Mouse (Mus musculus) MEL (cell line): ENCODE measurements at regions not wholly inside any gene's neighbourhood (a gene's known extent, or its start where the extent isn't known, plus 50 kb on each side); places are given as distances from the start of the nearest gene placed in this dataset.

Experiments used
- CHD1 ChIP-seq: IDR thresholded peaks from 2 replicates; pipeline ENCODE4 v1.6.1; 2012; ENCODE audit warnings: low read depth, mild to moderate bottlenecking, inconsistent platforms, low read length, improper control_type of control experiment
- E2F4 ChIP-seq: IDR thresholded peaks from 2 replicates; pipeline ENCODE4 v1.6.1; 2011; ENCODE audit warnings: low read depth, low read length, improper control_type of control experiment, borderline replicate concordance
- NRF1 ChIP-seq: IDR thresholded peaks from 2 replicates; pipeline ENCODE4 v1.6.1; 2014; ENCODE audit warnings: low read depth, mild to moderate bottlenecking, inconsistent platforms, low read length, improper control_type of control experiment, moderate library complexity; ENCODE audit not compliant: poor library complexity, insufficient read depth, severe bottlenecking
- SIN3A ChIP-seq: IDR thresholded peaks from 2 replicates; pipeline ENCODE4 v1.6.1; 2012; ENCODE audit warnings: low read length, improper control_type of control experiment, inconsistent platforms

DNA sequence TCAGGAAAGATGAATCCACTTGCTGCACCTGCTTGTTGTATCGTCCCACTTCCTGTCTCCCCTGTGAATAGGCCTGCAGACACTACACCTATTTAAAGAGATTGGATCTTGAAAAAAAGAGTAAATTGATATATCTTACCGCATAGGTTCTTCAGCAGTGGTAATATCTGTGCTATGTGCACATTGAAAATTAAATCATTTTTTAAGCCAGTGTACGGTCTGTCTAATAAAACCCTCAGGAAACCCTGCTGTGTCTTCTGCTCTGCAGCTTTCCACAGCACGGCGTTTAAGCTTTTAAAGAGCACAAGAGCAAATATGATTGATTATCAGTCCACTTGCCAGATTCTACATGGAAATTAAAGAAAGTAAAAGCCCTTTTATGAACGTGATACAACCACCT lies 577.7 kb upstream of the Pabpc4l start:
- TF ChIP-seq NRF1 (no peak), SIN3A (no peak), E2F4 (no peak), CHD1 (no peak)
